ENCODE assay signal across 8 mouse cellular contexts in the genomic region with DNA sequence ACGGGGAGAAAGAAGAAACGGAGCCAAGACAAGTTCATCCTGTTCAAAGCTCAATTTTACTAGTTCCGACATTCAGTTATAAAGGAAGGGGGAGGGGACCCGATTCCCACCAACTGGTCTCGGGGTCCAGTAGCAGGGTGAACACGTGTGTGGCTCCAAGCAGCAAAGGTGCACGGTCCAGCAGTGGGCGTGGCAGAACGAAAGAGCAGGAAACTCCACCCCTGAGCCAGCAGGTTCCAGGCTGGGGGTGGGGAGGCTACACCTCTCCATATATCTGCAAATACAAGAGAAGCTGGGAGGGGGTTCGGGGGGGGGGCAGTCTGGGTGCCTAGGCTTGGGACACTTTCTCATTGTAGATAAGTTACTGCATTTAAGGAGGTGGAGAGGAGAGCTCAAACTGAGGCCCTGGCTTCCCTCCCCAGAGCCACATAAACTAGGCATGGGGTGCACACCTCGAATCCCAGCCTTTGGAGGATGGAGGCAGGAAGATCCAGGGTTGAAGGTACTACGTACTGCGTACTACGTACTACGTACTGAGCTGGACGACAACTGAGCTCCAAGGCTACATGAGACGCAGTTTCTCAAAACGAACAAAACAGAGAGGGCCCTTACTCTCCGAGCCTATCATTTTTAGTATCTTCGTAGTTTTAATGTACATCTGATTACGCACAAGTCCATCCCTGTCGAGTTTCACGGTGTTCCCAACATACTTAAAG. TPM values are rescaled to one million over a fixed set of nuclear protein-coding genes. Genes with fewer than 3 reads are reported as not detected.
A peak's percentile ranks its signal among the peaks of the same experiment; 100 is the strongest.
DNase-seq lines count a peak whose midpoint lies in the region; ATAC-seq and TF ChIP-seq lines count a peak whose summit lies in the region.

No protein-coding gene starts in this region.

- no peak for TF ChIP-seq CTCF in bone marrow macrophage, adult 2 months (IDR thresholded peaks at IDR 0.05; ENCODE audit: low read depth, low read length)

- H3K27ac ChIP-seq in bone marrow macrophage, adult 2 months (ENCODE audit: insufficient read depth, low read depth, low read length) = no peak overlapping the region
- H3K27ac ChIP-seq in liver, embryonic 12.5 days = no peak overlapping the region

- ATAC-seq in liver, embryonic 12.5 days = no peak

- no peaks in the 10 kb centered on the region for H3K36me3 ChIP-seq in liver, embryonic 12.5 days

- intact Hi-C loops in gastrocnemius, postnatal 36 days (cut with DNase I) = no loop called here

- H3K27me3 ChIP-seq in liver, embryonic 12.5 days (replicated peaks) = peaks cover 48% of the 10 kb centered on the region

- H3K4me1 ChIP-seq in bone marrow macrophage, adult 2 months (ENCODE audit: control insufficient read depth, insufficient read depth, low read length) = no peaks in the 10 kb centered on the region
- peaks cover 9% of the 10 kb centered on the region for H3K4me1 ChIP-seq in liver, embryonic 12.5 days

- 5% methylated on average over 23 of the region's 23 CpGs for WGBS in liver, embryonic 12.5 days (ENCODE audit: insufficient replicate concordance)

- H3K9me3 ChIP-seq in liver, embryonic 12.5 days (replicated peaks) = no peaks in the 10 kb centered on the region

- H3K9ac ChIP-seq in liver, embryonic 12.5 days = no peak overlapping the region

- peak overlapping the region; percentile 55 for H3K4me2 ChIP-seq in liver, embryonic 12.5 days

- no peak for TF ChIP-seq POLR2A in bone marrow macrophage, adult 2 months (IDR thresholded peaks at IDR 0.05; ENCODE audit: borderline replicate concordance, low read depth, low read length)

- peak; percentile 19 for DNase-seq in adrenal gland, adult 2 months
- DNase-seq in adrenal gland, postnatal 14 days = no peak
- peak; percentile 26 for DNase-seq in induced T-regulatory cell, adult 2 months (ENCODE audit: low read depth)
- no peak for DNase-seq in retina, postnatal 1 day
- no peak for DNase-seq in gastrocnemius, postnatal 36 days
- DNase-seq in left cerebral cortex, adult 9 months (ENCODE audit: low spot score in 2 of 2) = no peak

- peak overlapping the region; percentile 49 for H3K4me3 ChIP-seq in bone marrow macrophage, adult 2 months (ENCODE audit: insufficient read depth, low read length)
- H3K4me3 ChIP-seq in liver, embryonic 12.5 days = peak overlapping the region; percentile 32

RNA-seq across cellular contexts. Expression of a gene that starts 12.8 kb away (rescaled TPM):
- under 1 TPM; 0.21 to 0.92 TPM for total RNA-seq in adrenal gland, adult 2 months (2021)
- polyA plus RNA-seq in adrenal gland, adult 2 months (2012; rRNA removed) = 1.8 and 1.9 TPM in 2 replicates
- 0.56 and 0.59 TPM in 2 replicates for total RNA-seq in adrenal gland, postnatal 14 days (2021)
- not detected in 2 replicates for polyA plus RNA-seq in bone marrow macrophage, adult 2 months (2012; ENCODE audit: insufficient read depth, insufficient read length, missing spikeins)
- not detected in 2 replicates for polyA plus RNA-seq in liver, embryonic 12.5 days (2016; fragmentation: Nextera tagmentation; extraction: Ambion mirVana)
- not detected for total RNA-seq in gastrocnemius, postnatal 36 days (2021)

RNA-seq across cellular contexts. Expression of a gene that starts 53.0 kb away (rescaled TPM):
- 100 to 1,000 TPM; 223 to 256 TPM for total RNA-seq in adrenal gland, adult 2 months (2021)
- polyA plus RNA-seq in adrenal gland, adult 2 months (2012; rRNA removed) = 693 and 1,121 TPM in 2 replicates
- 244 and 250 TPM in 2 replicates for total RNA-seq in adrenal gland, postnatal 14 days (2021)
- polyA plus RNA-seq in bone marrow macrophage, adult 2 months (2012; ENCODE audit: insufficient read depth, insufficient read length, missing spikeins) = 259 and 286 TPM in 2 replicates
- 801 and 808 TPM in 2 replicates for polyA plus RNA-seq in liver, embryonic 12.5 days (2016; fragmentation: Nextera tagmentation; extraction: Ambion mirVana)
- 10 to 100 TPM; 59.8 to 80.2 TPM for total RNA-seq in gastrocnemius, postnatal 36 days (2021)

RNA-seq across cellular contexts. Expression of a gene that starts 53.7 kb away (rescaled TPM):
- total RNA-seq in adrenal gland, adult 2 months (2021) = 10 to 100 TPM; 31.3 to 43.6 TPM
- 36.8 and 48.1 TPM in 2 replicates for polyA plus RNA-seq in adrenal gland, adult 2 months (2012; rRNA removed)
- 29.1 and 32.6 TPM in 2 replicates for total RNA-seq in adrenal gland, postnatal 14 days (2021)
- polyA plus RNA-seq in bone marrow macrophage, adult 2 months (2012; ENCODE audit: insufficient read depth, insufficient read length, missing spikeins) = 108 and 110 TPM in 2 replicates
- polyA plus RNA-seq in liver, embryonic 12.5 days (2016; fragmentation: Nextera tagmentation; extraction: Ambion mirVana) = 13.6 and 15.0 TPM in 2 replicates
- total RNA-seq in gastrocnemius, postnatal 36 days (2021) = 10 to 100 TPM; 20.7 to 25.8 TPM

Comparison
In these comparisons a context has a peak if more than half of its experiments do, and no peak if none do; other contexts are left out.
1. DNase-seq: peak in adrenal gland, adult 2 months (single experiment) and induced T-regulatory cell, adult 2 months (single experiment); none in adrenal gland, postnatal 14 days (single experiment), retina, postnatal 1 day (single experiment), gastrocnemius, postnatal 36 days (0 of 2) and left cerebral cortex, adult 9 months (0 of 2).